Mouse (Mus musculus) embryonic facial prominence, embryonic 10.5 days (tissue): ENCODE results near the gene Nup205. TPM values are rescaled to one million over a fixed set of nuclear protein-coding genes. Genes with fewer than 3 reads are reported as not detected.
A peak's percentile ranks its signal among the peaks of the same experiment; 100 is the strongest.
"Not testable (repeated sequence)": the region's sequence is repeated elsewhere in the genome, so short reads cannot be mapped to it uniquely, and the experiment has no call there.

Experiments used
- DNase-seq: peaks from one replicate; pipeline ENCODE4 v3.0.0-alpha.2; 2017; ENCODE audit warnings: low spot score
- H3K27ac ChIP-seq: fragments of 300-500 bp; sonication (generic); replicated peaks from 2 replicates; pipeline ENCODE4 v1.5.1; 2016; ENCODE audit warnings: mild to moderate bottlenecking
- H3K27me3 ChIP-seq: fragments of 300-500 bp; sonication (generic); replicated peaks from 2 replicates; pipeline ENCODE4 v1.6.1; 2016; ENCODE audit warnings: low read depth, mild to moderate bottlenecking; ENCODE audit not compliant: poor library complexity, severe bottlenecking
- H3K36me3 ChIP-seq: fragments of 300-500 bp; sonication (generic); replicated peaks from 2 replicates; pipeline ENCODE4 v1.6.1; 2016; ENCODE audit warnings: mild to moderate bottlenecking, moderate library complexity
- H3K4me1 ChIP-seq: fragments of 300-500 bp; sonication (generic); 2 replicates; pipeline ENCODE4 v1.6.1; 2016
- H3K4me3 ChIP-seq: fragments of 300-500 bp; sonication (generic); 2 replicates; pipeline ENCODE4 v1.5.1; 2016; ENCODE audit warnings: mild to moderate bottlenecking, moderate library complexity
- H3K9me3 ChIP-seq: fragments of 300-500 bp; sonication (generic); 2 replicates; pipeline ENCODE4 v1.6.1; 2016; ENCODE audit warnings: mild to moderate bottlenecking
- WGBS: fragments of 180-500 bp; shearing (Covaris S2); methylation state at CpG from one replicate; pipeline ENCODE4 v1.1.7; 2016; 5-methylcytosine and 5-hydroxymethylcytosine counted together
- polyA plus RNA-seq: library from polyadenylated mRNA; unstranded; fragments of >200 nt; fragmentation: Nextera tagmentation; extraction: Ambion mirVana; gene quantifications from 2 replicates; pipeline ENCODE4 v1.2.1, GENCODE M21; 2016

Gene Nup205
- 55.4 and 58.6 TPM in 2 replicates for polyA plus RNA-seq

GRCm38 (mm10) chr6:35176979-35177649 lies at the start of gene Nup205:
TSS of gene Nup205 (plus strand) at chr6:35177421.
- Histone ChIP-seq H3K9me3 (no peaks in the 10 kb centered on the region), H3K36me3 (no peaks in the 10 kb centered on the region), H3K27me3 (no peaks in the 10 kb centered on the region), H3K27ac (peak within 1 kb of the TSS; percentile 100), H3K4me3 (peak within 1 kb of the TSS; percentile 94), H3K4me1 (peaks cover 8% of the 10 kb centered on the region)
- WGBS = 4% methylated on average over 34 of the region's 34 CpGs
- peak; percentile 89 for DNase-seq

- WGBS = 2% methylated on average over 11 of the region's 11 CpGs
- H3K9me3 ChIP-seq = no peaks in the 10 kb centered on the region
- peaks cover 21% of the 10 kb centered on the region for H3K4me1 ChIP-seq
- peak; percentile 30 for DNase-seq
- no peaks in the 10 kb centered on the region for H3K36me3 ChIP-seq
- no peaks in the 10 kb centered on the region for H3K27me3 ChIP-seq
- peak overlapping the region; percentile 79 for H3K4me3 ChIP-seq
- H3K27ac ChIP-seq = peak overlapping the region; percentile 89
Measured at GRCm38 (mm10) chr6:35132806-35133205, 44.4 kb upstream of the Nup205 start.

GRCm38 (mm10) chr6:35133246-35133578 lies 44.0 kb upstream of the Nup205 start:
- peak overlapping the region; percentile 79 for H3K4me3 ChIP-seq
- no peaks in the 10 kb centered on the region for H3K9me3 ChIP-seq
- no peak for DNase-seq
- H3K36me3 ChIP-seq = no peaks in the 10 kb centered on the region
- peak overlapping the region; percentile 89 for H3K27ac ChIP-seq
- peaks cover 21% of the 10 kb centered on the region for H3K4me1 ChIP-seq
- no peaks in the 10 kb centered on the region for H3K27me3 ChIP-seq
- WGBS = under 1% methylated on average over 23 of the region's 25 CpGs

GRCm38 (mm10) chr6:35133579-35134488 lies 43.4 kb upstream of the Nup205 start, which contains the start of gene Cnot4:
TSS of gene Cnot4 (minus strand) at chr6:35133724.
- DNase-seq = peak; percentile 100
- Histone ChIP-seq H3K27ac (peak within 1 kb of the TSS; percentile 89), H3K27me3 (no peaks in the 10 kb centered on the region), H3K36me3 (no peaks in the 10 kb centered on the region), H3K4me1 (peaks cover 21% of the 10 kb centered on the region), H3K9me3 (no peaks in the 10 kb centered on the region), H3K4me3 (peak within 1 kb of the TSS; percentile 79)
- WGBS = under 1% methylated on average over 55 of the region's 55 CpGs

- Histone ChIP-seq H3K27ac (no peak overlapping the region), H3K4me1 (peaks cover 21% of the 10 kb centered on the region), H3K27me3 (no peaks in the 10 kb centered on the region), H3K36me3 (no peaks in the 10 kb centered on the region), H3K9me3 (no peaks in the 10 kb centered on the region), H3K4me3 (peak overlapping the region; percentile 79)
- 57% methylated on average over 2 of the region's 2 CpGs for WGBS
- DNase-seq = no peak
Measured at GRCm38 (mm10) chr6:35134844-35135243, 42.4 kb upstream of the Nup205 start.

GRCm38 (mm10) chr6:35140351-35140750 lies 36.9 kb upstream of the Nup205 start:
- no peak overlapping the region for H3K27ac ChIP-seq
- WGBS = 84% methylated on average over 1 of the region's 1 CpGs
- no peaks in the 10 kb centered on the region for H3K36me3 ChIP-seq
- no peak for DNase-seq
- H3K27me3 ChIP-seq = no peaks in the 10 kb centered on the region
- H3K4me1 ChIP-seq = no peaks in the 10 kb centered on the region
- H3K9me3 ChIP-seq = peaks cover 3% of the 10 kb centered on the region
- H3K4me3 ChIP-seq = no peak overlapping the region

GRCm38 (mm10) chr6:35145569-35145968 lies 31.7 kb upstream of the Nup205 start:
- H3K27me3 ChIP-seq = no peaks in the 10 kb centered on the region
- peaks cover 12% of the 10 kb centered on the region for H3K9me3 ChIP-seq
- 89% methylated on average over 2 of the region's 2 CpGs for WGBS
- H3K4me1 ChIP-seq = no peaks in the 10 kb centered on the region
- H3K36me3 ChIP-seq = no peaks in the 10 kb centered on the region
- no peak overlapping the region for H3K4me3 ChIP-seq
- DNase-seq = no peak
- no peak overlapping the region for H3K27ac ChIP-seq

- no peaks in the 10 kb centered on the region for H3K36me3 ChIP-seq
- DNase-seq = no peak
- H3K27ac ChIP-seq = no peak overlapping the region
- 87% methylated on average over 3 of the region's 3 CpGs for WGBS
- H3K9me3 ChIP-seq = peaks cover 12% of the 10 kb centered on the region
- no peaks in the 10 kb centered on the region for H3K4me1 ChIP-seq
- H3K27me3 ChIP-seq = no peaks in the 10 kb centered on the region
- no peak overlapping the region for H3K4me3 ChIP-seq
Measured at GRCm38 (mm10) chr6:35147726-35148422, 29.3 kb upstream of the Nup205 start.

GRCm38 (mm10) chr6:35154540-35154939 lies 22.7 kb upstream of the Nup205 start:
- Histone ChIP-seq H3K4me1 (no peaks in the 10 kb centered on the region), H3K27me3 (no peaks in the 10 kb centered on the region), H3K36me3 (no peaks in the 10 kb centered on the region), H3K27ac (no peak overlapping the region), H3K4me3 (no peak overlapping the region), H3K9me3 (no peaks in the 10 kb centered on the region)
- no peak for DNase-seq

GRCm38 (mm10) chr6:35169250-35169649 lies 8.0 kb upstream of the Nup205 start:
- H3K4me1 ChIP-seq = no peaks in the 10 kb centered on the region
- no peaks in the 10 kb centered on the region for H3K27me3 ChIP-seq
- no peak for DNase-seq
- H3K4me3 ChIP-seq = no peak overlapping the region
- WGBS = 84% methylated on average over 4 of the region's 4 CpGs
- no peaks in the 10 kb centered on the region for H3K36me3 ChIP-seq
- no peaks in the 10 kb centered on the region for H3K9me3 ChIP-seq
- H3K27ac ChIP-seq = no peak overlapping the region

- DNase-seq, H3K4me3 ChIP-seq, H3K27ac ChIP-seq, H3K4me1 ChIP-seq, H3K9me3 ChIP-seq, H3K27me3 ChIP-seq, H3K36me3 ChIP-seq: not testable (repeated sequence)
- 65% methylated on average over 3 of the region's 3 CpGs for WGBS
Measured at GRCm38 (mm10) chr6:35172028-35172427, 5.2 kb upstream of the Nup205 start.

- 84% methylated on average over 4 of the region's 4 CpGs for WGBS
- Histone ChIP-seq H3K27ac (no peak overlapping the region), H3K4me3 (no peak overlapping the region)
Measured at GRCm38 (mm10) chr6:35173181-35173580, 4.0 kb upstream of the Nup205 start.

More at GRCm38 (mm10) chr6:35173181-35173580, 4.0 kb upstream of the Nup205 start:
- no peaks in the 10 kb centered on the region for H3K27me3 ChIP-seq
- no peaks in the 10 kb centered on the region for H3K9me3 ChIP-seq
- no peak for DNase-seq
- H3K36me3 ChIP-seq = no peaks in the 10 kb centered on the region
- peaks cover 1% of the 10 kb centered on the region; the same call in 1 of the 2 replicates for H3K4me1 ChIP-seq
